Mouse (Mus musculus): ENCODE measurements at regions not wholly inside any gene's neighbourhood (a gene's known extent, or its start where the extent isn't known, plus 50 kb on each side); places are given as distances from the start of the nearest gene placed in this dataset.

DNA sequence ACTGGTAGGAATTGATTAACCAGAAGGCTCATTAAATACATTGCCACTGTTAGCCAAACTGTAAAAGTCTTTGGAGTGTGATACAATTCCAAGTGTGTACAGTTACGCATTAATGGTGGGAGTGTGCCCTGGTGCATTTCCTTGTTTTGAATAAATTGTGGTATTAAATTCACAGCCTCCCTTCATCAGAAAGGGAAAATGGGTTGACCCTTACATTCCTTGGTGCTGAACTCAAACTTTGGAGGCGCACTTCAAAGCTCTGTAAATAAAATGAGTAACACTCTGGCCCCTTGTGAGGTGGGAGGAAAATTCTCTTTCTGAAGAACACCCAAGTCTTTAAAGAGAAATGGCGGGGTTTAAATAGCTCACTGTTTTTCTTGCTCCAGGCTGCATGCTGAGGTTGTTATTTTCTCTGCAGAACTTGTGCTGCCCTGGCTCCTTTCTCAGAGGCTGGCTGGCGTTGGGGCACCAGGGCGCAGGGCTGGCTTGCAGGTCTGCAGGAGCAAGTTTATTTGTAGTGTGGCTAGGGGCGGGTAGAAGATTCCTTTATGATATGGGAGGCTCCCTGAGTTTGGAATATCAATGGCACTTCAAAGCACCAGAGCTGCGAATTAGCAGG is 266.7 kb downstream of the Gpat3 start:
- DNase-seq = no peak
- Histone ChIP-seq H3K27me3 (ENCODE audit: control insufficient read depth, insufficient read depth, low read length) (no peaks in the 10 kb centered on the region), H3K4me3 (replicated peaks; ENCODE audit: insufficient read depth, low read depth, low read length) (no peak overlapping the region), H3K27ac (ENCODE audit: insufficient read depth, low read length) (no peak overlapping the region), H3K4me1 (ENCODE audit: control insufficient read depth, insufficient read depth, low read length) (no peaks in the 10 kb centered on the region)
- TF ChIP-seq POLR2A (IDR thresholded peaks at IDR 0.05; ENCODE audit: borderline replicate concordance, insufficient read depth, low read length) (no peak), CTCF (IDR thresholded peaks at IDR 0.05; ENCODE audit: borderline replicate concordance, insufficient read depth, low read depth, low read length) (no peak)
- WGBS = 62% methylated on average over 7 of the region's 7 CpGs

DNA sequence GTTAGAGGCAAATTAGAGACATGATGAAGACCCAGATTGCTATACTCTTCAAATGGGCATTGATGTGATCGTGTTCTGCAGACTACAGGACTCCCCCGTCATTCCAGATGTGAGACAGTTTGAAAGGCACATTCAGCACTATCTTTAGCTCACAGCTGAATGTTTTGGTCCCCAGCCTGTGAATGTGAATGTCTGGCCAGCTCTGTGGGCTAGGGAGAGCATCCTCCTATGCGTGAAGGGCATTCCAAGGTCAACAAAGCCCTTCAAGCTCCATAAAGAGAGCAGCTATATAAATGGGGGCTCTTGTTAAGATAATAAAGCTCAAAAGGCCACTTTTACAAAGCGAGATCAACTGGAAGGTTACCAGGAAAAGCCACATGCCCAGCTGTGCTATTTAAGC is 266.1 kb downstream of the Gpat3 start:
- no peak overlapping the region for H3K4me3 ChIP-seq (replicated peaks; ENCODE audit: insufficient read depth, low read depth, low read length)
- TF ChIP-seq CTCF (IDR thresholded peaks at IDR 0.05; ENCODE audit: borderline replicate concordance, insufficient read depth, low read depth, low read length) (no peak), POLR2A (IDR thresholded peaks at IDR 0.05; ENCODE audit: borderline replicate concordance, insufficient read depth, low read length) (no peak)
- 74% methylated on average over 4 of the region's 4 CpGs for WGBS
- H3K27me3 ChIP-seq (ENCODE audit: control insufficient read depth, insufficient read depth, low read length) = no peaks in the 10 kb centered on the region
- DNase-seq = no peak
- no peaks in the 10 kb centered on the region for H3K4me1 ChIP-seq (ENCODE audit: control insufficient read depth, insufficient read depth, low read length)
- H3K27ac ChIP-seq (ENCODE audit: insufficient read depth, low read length) = no peak overlapping the region

DNA sequence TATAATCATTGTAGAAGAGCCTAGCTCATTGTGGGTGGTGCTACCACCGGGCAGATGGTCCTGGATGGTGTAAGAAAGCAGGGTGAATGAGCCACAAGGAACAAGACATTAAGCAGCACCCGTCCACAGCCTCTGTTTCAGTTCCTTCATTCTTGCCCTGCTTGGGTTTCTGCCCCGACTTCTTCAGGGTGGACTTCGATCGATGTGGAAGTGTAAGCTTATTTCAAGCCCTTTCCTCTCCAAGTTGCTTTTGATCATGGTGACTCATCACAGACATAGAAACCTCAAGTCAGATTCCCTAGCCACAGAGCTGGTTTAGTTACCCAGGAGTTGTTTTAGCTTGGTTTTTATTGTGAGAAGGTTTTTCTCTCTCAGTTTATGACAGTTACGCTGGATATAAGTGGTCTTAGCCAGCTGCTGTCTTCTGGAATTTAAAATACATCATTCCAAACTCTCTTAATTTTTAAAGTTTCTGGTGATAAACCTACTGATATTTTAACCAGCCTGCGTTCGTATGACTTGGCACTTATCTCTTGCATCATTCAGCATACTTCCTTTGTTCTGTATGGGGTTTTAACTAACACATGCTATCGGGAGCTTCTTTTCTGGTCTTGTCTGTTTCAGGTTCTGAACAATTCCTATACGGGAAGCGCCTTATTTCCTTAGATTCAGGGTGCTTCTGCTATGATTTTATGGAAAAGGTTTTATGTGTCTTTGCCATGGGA is 255.6 kb downstream of the Gpat3 start:
- H3K4me3 ChIP-seq (replicated peaks; ENCODE audit: insufficient read depth, low read depth, low read length) = no peak overlapping the region
- H3K27ac ChIP-seq (ENCODE audit: insufficient read depth, low read length) = no peak overlapping the region
- no peaks in the 10 kb centered on the region; the same call in 1 of the 2 replicates for H3K27me3 ChIP-seq (ENCODE audit: control insufficient read depth, insufficient read depth, low read length)
- TF ChIP-seq CTCF (IDR thresholded peaks at IDR 0.05; ENCODE audit: borderline replicate concordance, insufficient read depth, low read depth, low read length) = no peak
- no peak for TF ChIP-seq POLR2A (IDR thresholded peaks at IDR 0.05; ENCODE audit: borderline replicate concordance, insufficient read depth, low read length)
- H3K4me1 ChIP-seq (ENCODE audit: control insufficient read depth, insufficient read depth, low read length) = no peaks in the 10 kb centered on the region
- DNase-seq = no peak
- 84% methylated on average over 11 of the region's 11 CpGs for WGBS

- H3K27ac ChIP-seq (ENCODE audit: insufficient read depth, low read length) = no peak overlapping the region
- no peak overlapping the region for H3K4me3 ChIP-seq (replicated peaks; ENCODE audit: insufficient read depth, low read depth, low read length)
- TF ChIP-seq POLR2A (IDR thresholded peaks at IDR 0.05; ENCODE audit: borderline replicate concordance, insufficient read depth, low read length) (no peak), CTCF (IDR thresholded peaks at IDR 0.05; ENCODE audit: borderline replicate concordance, insufficient read depth, low read depth, low read length) (no peak)
- no peaks in the 10 kb centered on the region for H3K4me1 ChIP-seq (ENCODE audit: control insufficient read depth, insufficient read depth, low read length)
- WGBS = 12% methylated on average over 21 of the region's 21 CpGs
- DNase-seq = no peak
- H3K27me3 ChIP-seq (ENCODE audit: control insufficient read depth, insufficient read depth, low read length) = no peaks in the 10 kb centered on the region
Observed at GRCm38 (mm10) chr5:101091027-101091598, 245.6 kb downstream of the Gpat3 start.

DNA sequence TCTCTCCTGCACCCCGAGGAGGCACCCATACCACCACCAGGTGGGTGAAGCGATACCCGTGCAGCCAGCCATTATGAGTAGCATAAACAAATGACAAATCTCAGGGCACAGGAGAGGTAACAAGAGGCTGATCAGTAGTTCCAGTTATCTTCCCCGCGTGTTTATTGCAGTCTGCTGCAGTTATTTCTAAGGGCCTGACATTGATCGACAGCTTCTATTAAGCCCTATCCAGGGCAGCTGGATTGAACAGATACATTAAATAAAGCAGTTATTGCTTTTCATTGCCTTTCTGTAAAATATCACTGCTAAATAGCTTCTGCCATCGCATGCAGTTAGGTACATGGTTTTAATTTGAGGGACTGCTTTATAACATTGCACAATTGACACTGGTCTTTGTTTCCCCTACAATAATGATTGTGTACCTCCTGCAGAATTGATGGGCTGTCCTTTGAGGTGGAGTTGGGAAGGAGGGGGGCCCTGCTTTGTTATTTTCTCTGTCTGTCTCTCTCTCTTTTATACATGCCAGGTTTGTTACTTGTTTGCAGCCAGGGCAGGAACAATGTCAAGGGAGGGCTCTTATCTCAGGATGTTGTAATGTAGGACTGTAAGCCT is 245.0 kb downstream of the Gpat3 start:
- Histone ChIP-seq H3K4me1 (ENCODE audit: control insufficient read depth, insufficient read depth, low read length) (no peaks in the 10 kb centered on the region), H3K27me3 (ENCODE audit: control insufficient read depth, insufficient read depth, low read length) (no peaks in the 10 kb centered on the region), H3K27ac (ENCODE audit: insufficient read depth, low read length) (no peak overlapping the region), H3K4me3 (replicated peaks; ENCODE audit: insufficient read depth, low read depth, low read length) (no peak overlapping the region)
- TF ChIP-seq CTCF (IDR thresholded peaks at IDR 0.05; ENCODE audit: borderline replicate concordance, insufficient read depth, low read depth, low read length) = no peak
- 83% methylated on average over 7 of the region's 7 CpGs for WGBS
- DNase-seq = no peak

DNA sequence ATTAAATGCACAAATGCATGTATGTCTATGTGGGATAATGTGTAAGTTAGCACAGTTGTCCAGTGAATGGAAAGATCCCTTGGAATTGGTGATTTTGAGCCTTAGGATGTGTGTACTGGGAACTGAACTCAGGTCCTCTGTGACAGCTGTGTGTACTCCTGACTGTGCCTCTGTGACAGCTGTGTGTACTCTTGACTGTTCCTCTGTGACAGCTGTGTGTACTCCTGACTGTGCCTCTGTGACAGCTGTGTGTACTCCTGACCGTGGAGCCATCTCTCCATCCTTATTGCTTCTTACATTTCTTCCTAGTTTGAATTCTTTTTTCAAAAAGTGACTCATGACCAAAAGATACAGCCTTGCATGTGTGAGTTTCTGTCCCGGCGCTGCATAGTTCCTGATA is 239.7 kb downstream of the Gpat3 start:
- 82% methylated on average over 3 of the region's 3 CpGs for WGBS
- H3K27ac ChIP-seq (ENCODE audit: insufficient read depth, low read length) = no peak overlapping the region
- DNase-seq = no peak
- H3K27me3 ChIP-seq (ENCODE audit: control insufficient read depth, insufficient read depth, low read length) = no peaks in the 10 kb centered on the region
- H3K4me3 ChIP-seq (replicated peaks; ENCODE audit: insufficient read depth, low read depth, low read length) = no peak overlapping the region
- H3K4me1 ChIP-seq (ENCODE audit: control insufficient read depth, insufficient read depth, low read length) = no peaks in the 10 kb centered on the region
- TF ChIP-seq POLR2A (IDR thresholded peaks at IDR 0.05; ENCODE audit: borderline replicate concordance, insufficient read depth, low read length) = no peak
- no peak for TF ChIP-seq CTCF (IDR thresholded peaks at IDR 0.05; ENCODE audit: borderline replicate concordance, insufficient read depth, low read depth, low read length)

DNA sequence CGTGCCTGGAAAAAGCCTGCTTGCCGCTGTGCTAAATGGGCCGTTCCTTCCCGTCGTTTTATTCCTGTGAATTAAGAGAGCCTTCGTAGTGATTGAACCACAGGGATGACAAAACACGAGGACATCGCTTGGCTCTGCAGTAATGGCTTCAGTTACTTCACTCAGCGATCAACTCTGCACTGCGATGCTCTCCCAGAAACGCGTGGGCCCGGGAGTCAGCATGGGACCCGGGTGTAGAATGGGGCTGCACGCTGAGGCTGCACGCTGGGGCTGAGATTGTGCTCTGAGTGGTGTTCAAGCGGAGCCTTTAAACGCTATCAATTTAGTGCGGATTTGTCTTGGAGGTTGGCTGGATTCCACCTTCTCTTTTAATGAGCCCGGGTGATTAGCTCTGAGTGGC is 237.1 kb downstream of the Gpat3 start:
- no peak overlapping the region for H3K27ac ChIP-seq (ENCODE audit: insufficient read depth, low read length)
- H3K4me1 ChIP-seq (ENCODE audit: control insufficient read depth, insufficient read depth, low read length) = no peaks in the 10 kb centered on the region
- no peaks in the 10 kb centered on the region for H3K27me3 ChIP-seq (ENCODE audit: control insufficient read depth, insufficient read depth, low read length)
- no peak for TF ChIP-seq CTCF (IDR thresholded peaks at IDR 0.05; ENCODE audit: borderline replicate concordance, insufficient read depth, low read depth, low read length)
- WGBS = 55% methylated on average over 20 of the region's 20 CpGs
- DNase-seq = no peak
- H3K4me3 ChIP-seq (replicated peaks; ENCODE audit: insufficient read depth, low read depth, low read length) = no peak overlapping the region

DNA sequence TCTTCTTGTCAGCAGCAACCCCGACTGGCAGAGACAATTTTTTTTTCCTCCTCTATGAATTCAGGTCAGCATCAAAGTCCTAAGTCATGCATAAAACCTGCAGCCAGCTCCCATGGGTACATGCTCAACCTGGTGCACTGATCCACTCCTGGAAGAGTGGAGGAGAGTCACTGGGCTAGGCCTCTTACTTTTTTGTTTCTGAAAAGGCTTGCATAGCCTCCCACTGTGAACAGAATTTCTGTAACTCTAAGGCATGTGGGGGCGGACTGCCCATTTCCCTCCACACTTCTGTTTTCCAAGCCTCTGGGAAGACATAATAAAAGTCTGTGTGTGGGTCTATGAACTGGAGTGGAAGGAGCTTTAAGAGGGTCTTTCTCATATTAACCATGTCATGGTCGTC is 218.8 kb downstream of the Gpat3 start:
- Histone ChIP-seq H3K27ac (ENCODE audit: insufficient read depth, low read length) (no peak overlapping the region), H3K27me3 (ENCODE audit: control insufficient read depth, insufficient read depth, low read length) (no peaks in the 10 kb centered on the region), H3K4me1 (ENCODE audit: control insufficient read depth, insufficient read depth, low read length) (no peaks in the 10 kb centered on the region), H3K4me3 (replicated peaks; ENCODE audit: insufficient read depth, low read depth, low read length) (no peak overlapping the region)
- DNase-seq = no peak
- TF ChIP-seq CTCF (IDR thresholded peaks at IDR 0.05; ENCODE audit: borderline replicate concordance, insufficient read depth, low read depth, low read length) (no peak), POLR2A (IDR thresholded peaks at IDR 0.05; ENCODE audit: borderline replicate concordance, insufficient read depth, low read length) (no peak)
- WGBS = 65% methylated on average over 3 of the region's 3 CpGs

Data from cerebellum, adult 2 months (tissue).